Mouse (Mus musculus): ENCODE measurements around the gene Selenbp2. TPM values are rescaled to one million over a fixed set of nuclear protein-coding genes. Genes with fewer than 3 reads are reported as not detected.
"Not testable (repeated sequence)": the region's sequence is repeated elsewhere in the genome, so short reads cannot be mapped to it uniquely, and the experiment has no call there.

Selenbp2 gene
- polyA plus RNA-seq, 1 experiment from 2014 or later: 0.22 TPM

DNA sequence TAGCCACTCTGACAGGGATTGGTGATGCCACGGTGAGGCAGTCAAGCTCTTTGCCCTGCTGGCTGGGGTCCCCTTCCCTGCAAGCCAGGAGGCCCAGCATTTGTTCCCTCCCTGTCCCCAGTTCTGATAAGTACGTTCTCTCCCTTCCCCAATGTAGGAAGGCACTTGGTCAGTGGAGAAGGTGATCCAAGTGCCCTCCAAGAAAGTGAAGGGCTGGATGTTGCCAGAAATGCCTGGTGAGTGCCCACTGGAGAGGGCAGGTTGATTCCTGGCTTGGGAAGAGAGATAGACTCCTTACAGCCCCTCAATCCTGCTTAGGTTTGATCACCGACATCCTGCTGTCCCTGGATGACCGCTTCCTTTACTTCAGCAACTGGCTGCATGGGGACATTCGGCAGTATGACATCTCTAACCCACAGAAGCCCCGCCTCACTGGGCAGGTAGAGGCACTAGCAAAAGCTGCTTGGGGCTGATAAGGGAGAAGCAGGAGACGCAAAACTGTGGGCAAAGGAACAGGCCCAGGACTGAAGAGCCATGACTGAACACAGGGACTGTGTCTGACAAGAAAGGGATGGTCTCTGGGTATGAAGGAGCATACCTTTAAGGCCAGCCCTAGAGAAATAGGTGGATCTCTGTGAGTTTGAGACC, 8.9 kb downstream of the Selenbp2 start:
- H3K9ac ChIP-seq; H3K27ac ChIP-seq; H3K27me3 ChIP-seq; H3K4me1 ChIP-seq; H3K9me3 ChIP-seq; H3K4me3 ChIP-seq (replicated peaks); H3K36me3 ChIP-seq (replicated peaks); ATAC-seq (ENCODE audit: low FRiP score); H3K4me2 ChIP-seq: not testable (repeated sequence)
- WGBS: 89% methylated on average over 7 of the region's 7 CpGs

DNA sequence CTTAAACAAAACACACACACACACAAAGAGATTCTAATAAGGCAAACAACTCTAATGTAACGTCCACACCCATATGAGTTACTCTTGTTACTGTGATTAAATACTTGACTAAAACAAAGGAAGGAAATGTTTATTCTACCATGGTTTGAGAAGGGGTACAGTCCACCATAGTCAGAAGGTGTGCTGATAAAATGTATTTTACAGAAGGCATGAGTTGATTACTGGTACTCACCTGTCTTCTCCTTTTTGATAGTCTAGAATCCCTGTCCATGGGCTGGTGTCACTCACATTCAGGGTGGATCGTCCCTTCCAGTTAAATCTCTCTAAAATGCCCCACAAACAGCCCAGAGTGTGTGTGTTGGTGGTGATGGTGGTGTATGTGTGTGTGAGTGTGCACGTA, 9.5 kb downstream of the Selenbp2 start:
- no peak for ATAC-seq (ENCODE audit: low FRiP score)
- WGBS: 92% methylated on average over 3 of the region's 3 CpGs
- H3K9me3 ChIP-seq: no peaks in the 10 kb centered on the region
- no peaks in the 10 kb centered on the region for H3K4me1 ChIP-seq
- H3K4me3 ChIP-seq (replicated peaks): no peak overlapping the region
- no peaks in the 10 kb centered on the region for H3K27me3 ChIP-seq
- no peak overlapping the region for H3K4me2 ChIP-seq
- no peak overlapping the region for H3K9ac ChIP-seq
- no peak overlapping the region for H3K27ac ChIP-seq
- no peaks in the 10 kb centered on the region for H3K36me3 ChIP-seq (replicated peaks)

DNA sequence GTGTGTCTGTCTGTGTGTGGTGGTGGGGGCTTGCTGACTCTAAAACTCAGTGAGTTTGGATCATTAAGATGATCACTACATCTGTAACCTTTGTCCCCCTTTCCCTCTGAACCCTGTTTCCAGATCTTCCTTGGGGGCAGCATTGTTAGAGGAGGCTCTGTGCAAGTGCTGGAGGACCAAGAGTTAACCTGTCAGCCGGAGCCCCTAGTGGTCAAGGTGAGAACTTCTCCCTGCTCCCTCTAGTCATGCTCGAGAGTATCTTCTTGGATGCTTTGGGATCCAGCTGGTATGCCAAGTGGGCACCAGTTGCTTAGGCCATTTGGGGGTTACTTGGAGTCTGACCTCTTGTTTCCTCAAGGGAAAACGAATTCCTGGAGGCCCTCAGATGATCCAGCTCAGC, 10.0 kb downstream of the Selenbp2 start:
- H3K27ac ChIP-seq; H3K36me3 ChIP-seq (replicated peaks); H3K4me2 ChIP-seq; ATAC-seq (ENCODE audit: low FRiP score); H3K4me1 ChIP-seq; H3K9me3 ChIP-seq; H3K4me3 ChIP-seq (replicated peaks); H3K9ac ChIP-seq; H3K27me3 ChIP-seq: not testable (repeated sequence)
- WGBS: 31% methylated on average over 3 of the region's 3 CpGs

GRCm38 (mm10) chr3:94710591-94710990, 17.2 kb downstream of the Selenbp2 start:
- not testable (repeated sequence) for H3K4me3 ChIP-seq (replicated peaks); H3K9ac ChIP-seq; H3K9me3 ChIP-seq; H3K4me2 ChIP-seq; H3K4me1 ChIP-seq; H3K27me3 ChIP-seq; H3K36me3 ChIP-seq (replicated peaks); ATAC-seq (ENCODE audit: low FRiP score); H3K27ac ChIP-seq

- not testable (repeated sequence) for H3K9ac ChIP-seq; ATAC-seq (ENCODE audit: low FRiP score); H3K4me3 ChIP-seq (replicated peaks); H3K9me3 ChIP-seq; H3K36me3 ChIP-seq (replicated peaks); H3K4me1 ChIP-seq; H3K27me3 ChIP-seq; H3K4me2 ChIP-seq; H3K27ac ChIP-seq
- WGBS: 89% methylated on average over 3 of the region's 3 CpGs
Measured at GRCm38 (mm10) chr3:94713424-94713823, 20.1 kb downstream of the Selenbp2 start.

DNA sequence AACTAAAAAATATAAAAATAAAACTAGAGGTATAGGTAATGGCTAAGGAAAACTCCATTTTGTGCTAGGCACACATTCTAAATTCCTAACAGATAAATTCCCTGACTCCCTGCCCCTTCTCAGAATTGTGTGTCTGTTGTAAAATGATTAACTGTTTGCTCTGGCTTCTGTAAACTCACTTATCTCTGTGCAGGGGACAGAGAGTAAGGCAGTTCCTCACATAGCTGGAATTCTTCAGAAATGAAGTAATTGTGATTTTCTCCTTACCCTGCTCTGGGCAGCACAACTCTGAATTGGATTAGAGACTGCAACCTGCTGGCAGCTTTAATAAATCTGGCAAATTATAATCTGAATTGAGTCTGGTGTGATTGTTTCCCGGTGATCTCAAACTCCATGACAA, 24.9 kb downstream of the Selenbp2 start:
- H3K4me1 ChIP-seq; H3K4me3 ChIP-seq (replicated peaks); ATAC-seq (ENCODE audit: low FRiP score); H3K36me3 ChIP-seq (replicated peaks); H3K9me3 ChIP-seq; H3K27me3 ChIP-seq; H3K9ac ChIP-seq; H3K4me2 ChIP-seq; H3K27ac ChIP-seq: not testable (repeated sequence)
- WGBS: 42% methylated on average over 1 of the region's 1 CpGs

- H3K4me2 ChIP-seq; H3K4me1 ChIP-seq; H3K36me3 ChIP-seq (replicated peaks); ATAC-seq (ENCODE audit: low FRiP score); H3K27me3 ChIP-seq; H3K4me3 ChIP-seq (replicated peaks); H3K9ac ChIP-seq; H3K27ac ChIP-seq; H3K9me3 ChIP-seq: not testable (repeated sequence)
- WGBS: 52% methylated on average over 2 of the region's 2 CpGs
Measured at GRCm38 (mm10) chr3:94723637-94724036, 30.3 kb downstream of the Selenbp2 start.

DNA sequence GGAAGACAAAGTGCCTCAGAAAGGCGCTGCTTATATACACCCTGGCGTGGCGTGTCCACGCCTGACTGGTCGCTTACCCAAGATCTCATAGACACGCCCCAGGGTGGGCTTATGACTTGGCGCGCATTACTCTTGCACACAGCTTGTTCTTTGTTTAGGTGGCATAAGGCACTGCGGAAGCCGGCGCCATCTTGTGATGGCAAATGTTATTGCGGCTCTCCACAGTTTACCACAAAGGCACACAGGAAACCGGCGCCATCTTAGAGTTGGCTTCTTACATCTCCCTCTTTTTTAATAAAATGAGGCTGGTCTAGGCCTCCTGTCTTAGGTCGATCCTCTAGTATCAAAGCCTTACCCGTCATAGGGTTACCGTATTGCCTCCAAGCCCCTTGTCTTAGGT, 52.3 kb downstream of the Selenbp2 start:
- no peak overlapping the region for H3K27ac ChIP-seq
- H3K27me3 ChIP-seq: no peaks in the 10 kb centered on the region
- H3K4me2 ChIP-seq: no peak overlapping the region
- ATAC-seq (ENCODE audit: low FRiP score): no peak
- no peak overlapping the region for H3K9ac ChIP-seq
- H3K4me1 ChIP-seq: no peaks in the 10 kb centered on the region
- WGBS: 94% methylated on average over 17 of the region's 17 CpGs
- H3K9me3 ChIP-seq: no peaks in the 10 kb centered on the region
- H3K36me3 ChIP-seq (replicated peaks): no peaks in the 10 kb centered on the region
- H3K4me3 ChIP-seq (replicated peaks): no peak overlapping the region

Other genes starting within 250 kb of the Selenbp2 start
- gene Oaz3, start 249.6 kb upstream of the Selenbp2 start, polyA plus RNA-seq (2016; fragmentation: Nextera tagmentation; extraction: Ambion mirVana): 1.0 and 1.3 TPM in 2 replicates
- gene Celf3, start 215.3 kb upstream of the Selenbp2 start, polyA plus RNA-seq (2016; fragmentation: Nextera tagmentation; extraction: Ambion mirVana): 218 and 251 TPM in 2 replicates
- gene Riiad1, start 213.2 kb upstream of the Selenbp2 start, polyA plus RNA-seq (2016; fragmentation: Nextera tagmentation; extraction: Ambion mirVana): 18.1 and 19.7 TPM in 2 replicates
- gene Snx27, start 110.8 kb upstream of the Selenbp2 start, polyA plus RNA-seq (2016; fragmentation: Nextera tagmentation; extraction: Ambion mirVana): 67.5 and 70.5 TPM in 2 replicates
- not detected in 2 replicates for gene Gm10972, start 50.4 kb upstream of the Selenbp2 start, polyA plus RNA-seq (2016; fragmentation: Nextera tagmentation; extraction: Ambion mirVana)
- gene Tuft1, start 34.7 kb upstream of the Selenbp2 start, polyA plus RNA-seq (2016; fragmentation: Nextera tagmentation; extraction: Ambion mirVana): 3.2 TPM in 2 replicates
- 5.9 and 6.0 TPM in 2 replicates for gene Cgn, start 92.9 kb downstream of the Selenbp2 start, polyA plus RNA-seq (2016; fragmentation: Nextera tagmentation; extraction: Ambion mirVana)
- 27.6 and 28.8 TPM in 2 replicates for gene Pogz, start 144.0 kb downstream of the Selenbp2 start, polyA plus RNA-seq (2016; fragmentation: Nextera tagmentation; extraction: Ambion mirVana)
- gene Psmb4, start 193.4 kb downstream of the Selenbp2 start, polyA plus RNA-seq (2016; fragmentation: Nextera tagmentation; extraction: Ambion mirVana): 295 and 311 TPM in 2 replicates
- gene Selenbp1, start 239.5 kb downstream of the Selenbp2 start, polyA plus RNA-seq (2016; fragmentation: Nextera tagmentation; extraction: Ambion mirVana): 5.5 and 5.9 TPM in 2 replicates

Measured in forebrain, embryonic 12.5 days (tissue).